Comparison of ENCODE assay signal across 8 mouse cellular contexts in genomic region chr4:153484392-153484791, GRCm38 (mm10). TPM values are rescaled to one million over a fixed set of nuclear protein-coding genes. Genes with fewer than 3 reads are reported as not detected.
DNase-seq lines count a peak whose midpoint lies in the region; ATAC-seq and TF ChIP-seq lines count a peak whose summit lies in the region.
"Had no signal": no experiment of that assay in that cellular context is flagged by ENCODE, and none has a peak within 500 bp of the region (broad histone marks: within the 10 kb centered on the region; RNA-seq: fewer than 3 reads in every experiment).

No protein-coding gene starts in this region.

- intact Hi-C loops in gastrocnemius, postnatal 36 days (cut with DNase I) = loop anchor here (10.0 kb wide), 2 partner anchors 310 to 960 kb away; no protein-coding TSS in a partner anchor

- peak; percentile 88 for DNase-seq in brain, embryonic 14.5 days (ENCODE audit: low read depth)
- DNase-seq in embryo, embryonic 10 days (ENCODE audit: low spot score) = peak; percentile 83
- DNase-seq in gastrocnemius, postnatal 36 days = peak; percentile 40 to 48
- DNase-seq in kidney, adult 8-10 months = peak; percentile 32 to 75
- DNase-seq in limb, embryonic 11.5 days (ENCODE audit: low spot score) = peak; percentile 92
- peak; percentile 90 for DNase-seq in midbrain, embryonic 14.5 days
- DNase-seq in testis, postnatal 10 days (ENCODE audit: low spot score) = peak; percentile 84

- no peak overlapping the region for H3K27ac ChIP-seq in limb, embryonic 11.5 days (replicated peaks; ENCODE audit: low read depth, low read length)
- no peak overlapping the region for H3K27ac ChIP-seq in midbrain, embryonic 14.5 days (replicated peaks; ENCODE audit: low read depth, low read length)

- no peak overlapping the region for H3K9ac ChIP-seq in limb, embryonic 11.5 days (ENCODE audit: low read length)
- no peak overlapping the region for H3K9ac ChIP-seq in midbrain, embryonic 14.5 days (replicated peaks; ENCODE audit: low read length)

- WGBS in limb, embryonic 11.5 days = 2% methylated on average over 7 of the region's 7 CpGs
- 2% methylated on average over 7 of the region's 7 CpGs for WGBS in midbrain, embryonic 14.5 days

- peak overlapping the region; percentile 12; the same call in 1 of the 2 replicates for H3K4me2 ChIP-seq in limb, embryonic 11.5 days (ENCODE audit: low read depth, severe bottlenecking)
- peak overlapping the region; percentile 91 for H3K4me2 ChIP-seq in midbrain, embryonic 14.5 days (ENCODE audit: low read length)

- no peak overlapping the region for H3K4me3 ChIP-seq in limb, embryonic 11.5 days (ENCODE audit: low read depth, low read length)
- no peak overlapping the region for H3K4me3 ChIP-seq in midbrain, embryonic 14.5 days (replicated peaks; ENCODE audit: low read depth, low read length)
- H3K4me3 ChIP-seq: erythroblast, embryonic 14.5 days had no signal

- H3K36me3 ChIP-seq in limb, embryonic 11.5 days (ENCODE audit: control insufficient read depth, insufficient read depth, low read length) = no peaks in the 10 kb centered on the region
- no peaks in the 10 kb centered on the region for H3K36me3 ChIP-seq in midbrain, embryonic 14.5 days (ENCODE audit: control insufficient read depth, insufficient read depth, low read length)

- no peak for ATAC-seq in limb, embryonic 11.5 days (ENCODE audit: insufficient number of reproducible peaks, low FRiP score, low TSS enrichment, low read depth)
- no peak for ATAC-seq in midbrain, embryonic 14.5 days (ENCODE audit: low FRiP score, low TSS enrichment)

- no peak for TF ChIP-seq POLR2A in brain, embryonic 14.5 days (IDR thresholded peaks at IDR 0.05; ENCODE audit: borderline replicate concordance, extremely low read depth, insufficient read depth, insufficient read length, poor library complexity, severe bottlenecking)

- TF ChIP-seq CTCF in brain, embryonic 14.5 days (IDR thresholded peaks at IDR 0.05; ENCODE audit: borderline replicate concordance, extremely low read depth, insufficient read depth, insufficient read length) = peak; percentile 94

- H3K9me3 ChIP-seq in limb, embryonic 11.5 days (ENCODE audit: control insufficient read depth, low read length) = no peaks in the 10 kb centered on the region
- H3K9me3 ChIP-seq in midbrain, embryonic 14.5 days (ENCODE audit: control insufficient read depth, low read length) = no peaks in the 10 kb centered on the region

- peaks cover 46% of the 10 kb centered on the region for H3K27me3 ChIP-seq in limb, embryonic 11.5 days (ENCODE audit: control insufficient read depth, insufficient read depth, low read length)
- H3K27me3 ChIP-seq in midbrain, embryonic 14.5 days (ENCODE audit: control insufficient read depth, insufficient read depth, low read length) = 0 out of 2 replicates have a peak, but pooled peaks cover 3% of the 10 kb centered on the region

- peaks cover 23% of the 10 kb centered on the region for H3K4me1 ChIP-seq in limb, embryonic 11.5 days (ENCODE audit: control insufficient read depth, insufficient read depth, low read length)
- peaks cover 29% of the 10 kb centered on the region; the same call in 1 of the 2 replicates for H3K4me1 ChIP-seq in midbrain, embryonic 14.5 days (ENCODE audit: control insufficient read depth, insufficient read depth, low read length)

RNA-seq across cellular contexts. Expression of gene Ajap1, which starts 1.8 kb away (rescaled TPM):
- polyA plus RNA-seq in brain, embryonic 14.5 days (2012; rRNA removed) = 9.1 and 19.9 TPM in 2 replicates
- under 1 TPM; 0.18 to 0.44 TPM for total RNA-seq in gastrocnemius, postnatal 36 days (2021)
- 0.65 and 1.0 TPM in 2 replicates for polyA plus RNA-seq in limb, embryonic 11.5 days (2014; fragmentation: Nextera tagmentation; extraction: Ambion mirVana)
- polyA plus RNA-seq in midbrain, embryonic 14.5 days (2014; fragmentation: Nextera tagmentation; extraction: Ambion mirVana) = 8.9 and 9.8 TPM in 2 replicates
- polyA plus RNA-seq: erythroblast, embryonic 14.5 days had no signal
